Mouse (Mus musculus): ENCODE measurements around the gene Gm5728.
"Not testable (repeated sequence)": the region's sequence is repeated elsewhere in the genome, so short reads cannot be mapped to it uniquely, and the experiment has no call there.

Gene Gm5728

GRCm38 (mm10) chr7:20375310-20375709, at the start of gene Gm5728:
Gene Gm5728, minus strand, starts transcription at chr7:20375410.
- DNase-seq, result not testable (repeated sequence)

- not testable (repeated sequence) for DNase-seq
These were observed 42.4 kb upstream of the Gm5728 start, which contains the start of gene Vmn1r100 for GRCm38 (mm10) chr7:20417642-20418041. Gene Vmn1r100, plus strand, starts transcription at chr7:20417942.

GRCm38 (mm10) chr7:20333965-20334364, 41.2 kb downstream of the Gm5728 start, which contains the start of gene Gm4133:
Gene Gm4133, minus strand, starts transcription at chr7:20334065.
- DNase-seq, result not testable (repeated sequence)
